Mouse (Mus musculus): ENCODE data around the gene Etl4. TPM values are rescaled to one million over a fixed set of nuclear protein-coding genes. Genes with fewer than 3 reads are reported as not detected.

Gene Etl4
- polyA plus RNA-seq, 1 experiment from 2014 or later: 1.5 TPM

GRCm38 (mm10) chr2:20727752-20728438, 818.3 kb downstream of the Etl4 start:
- H3K9me3 ChIP-seq (ENCODE audit: low read length): no peaks in the 10 kb centered on the region
- 52% methylated on average over 6 of the region's 6 CpGs for WGBS (ENCODE audit: insufficient replicate concordance)
- no peak overlapping the region for H3K4me2 ChIP-seq (ENCODE audit: low read depth, low read length)
- no peak for TF ChIP-seq CTCF (IDR thresholded peaks at IDR 0.05; ENCODE audit: low read depth)
- TF ChIP-seq EP300 (IDR thresholded peaks at IDR 0.05; ENCODE audit: low read depth): no peak
- H3K36me3 ChIP-seq (replicated peaks; ENCODE audit: insufficient read depth, low read length): no peaks in the 10 kb centered on the region
- H3K4me1 ChIP-seq (ENCODE audit: insufficient read depth): 0 out of 2 replicates have a peak, but pooled peaks cover 3% of the 10 kb centered on the region
- DNase-seq: no peak
- no peak overlapping the region for H3K9ac ChIP-seq (replicated peaks)
- no peak overlapping the region for H3K4me3 ChIP-seq (ENCODE audit: low read depth, low read length)
- no peak overlapping the region for H3K27ac ChIP-seq (ENCODE audit: low read depth)
- no peaks in the 10 kb centered on the region for H3K27me3 ChIP-seq (ENCODE audit: insufficient read depth, low read length)
- no peak for ATAC-seq

- H3K27ac ChIP-seq (ENCODE audit: low read depth): peak overlapping the region; percentile 56
- no peak overlapping the region for H3K4me3 ChIP-seq (ENCODE audit: low read depth, low read length)
- H3K9ac ChIP-seq (replicated peaks): no peak overlapping the region
- H3K36me3 ChIP-seq (replicated peaks; ENCODE audit: insufficient read depth, low read length): no peaks in the 10 kb centered on the region
- ATAC-seq (peak; percentile 23; the same call in 1 of the 2 replicates), DNase-seq (no peak)
- TF ChIP-seq CTCF (IDR thresholded peaks at IDR 0.05; ENCODE audit: low read depth): no peak
- TF ChIP-seq EP300 (IDR thresholded peaks at IDR 0.05; ENCODE audit: low read depth): no peak
- H3K9me3 ChIP-seq (ENCODE audit: low read length): no peaks in the 10 kb centered on the region
- 61% methylated on average over 3 of the region's 3 CpGs for WGBS (ENCODE audit: insufficient replicate concordance)
- peak overlapping the region; percentile 65 for H3K4me2 ChIP-seq (ENCODE audit: low read depth, low read length)
- peaks cover 7% of the 10 kb centered on the region for H3K4me1 ChIP-seq (ENCODE audit: insufficient read depth)
- no peaks in the 10 kb centered on the region for H3K27me3 ChIP-seq (ENCODE audit: insufficient read depth, low read length)
Measured at GRCm38 (mm10) chr2:20735444-20735843, 825.9 kb downstream of the Etl4 start.

GRCm38 (mm10) chr2:20736324-20737015, 826.9 kb downstream of the Etl4 start:
- Histone ChIP-seq H3K9ac (replicated peaks) (no peak overlapping the region; the same call in 1 of the 2 replicates), H3K36me3 (replicated peaks; ENCODE audit: insufficient read depth, low read length) (no peaks in the 10 kb centered on the region), H3K4me1 (ENCODE audit: insufficient read depth) (peaks cover 7% of the 10 kb centered on the region), H3K4me3 (ENCODE audit: low read depth, low read length) (peak overlapping the region; percentile 37), H3K27ac (ENCODE audit: low read depth) (peak overlapping the region; percentile 56), H3K9me3 (ENCODE audit: low read length) (no peaks in the 10 kb centered on the region), H3K4me2 (ENCODE audit: low read depth, low read length) (peak overlapping the region; percentile 65), H3K27me3 (ENCODE audit: insufficient read depth, low read length) (no peaks in the 10 kb centered on the region)
- no peak for DNase-seq
- peak; percentile 86 for ATAC-seq
- no peak for TF ChIP-seq EP300 (IDR thresholded peaks at IDR 0.05; ENCODE audit: low read depth)
- WGBS (ENCODE audit: insufficient replicate concordance): 58% methylated on average over 7 of the region's 7 CpGs

GRCm38 (mm10) chr2:20737112-20737808, 827.7 kb downstream of the Etl4 start:
- no peaks in the 10 kb centered on the region for H3K36me3 ChIP-seq (replicated peaks; ENCODE audit: insufficient read depth, low read length)
- peak overlapping the region; percentile 65 for H3K4me2 ChIP-seq (ENCODE audit: low read depth, low read length)
- ATAC-seq (peak; percentile 87), DNase-seq (peak; percentile 17)
- no peak overlapping the region for H3K9ac ChIP-seq (replicated peaks)
- TF ChIP-seq EP300 (IDR thresholded peaks at IDR 0.05; ENCODE audit: low read depth) (no peak), CTCF (IDR thresholded peaks at IDR 0.05; ENCODE audit: low read depth) (no peak)
- WGBS (ENCODE audit: insufficient replicate concordance): 45% methylated on average over 19 of the region's 19 CpGs
- H3K27me3 ChIP-seq (ENCODE audit: insufficient read depth, low read length): no peaks in the 10 kb centered on the region
- peak overlapping the region; percentile 37 for H3K4me3 ChIP-seq (ENCODE audit: low read depth, low read length)
- peaks cover 7% of the 10 kb centered on the region for H3K4me1 ChIP-seq (ENCODE audit: insufficient read depth)
- H3K27ac ChIP-seq (ENCODE audit: low read depth): peak overlapping the region; percentile 56
- no peaks in the 10 kb centered on the region for H3K9me3 ChIP-seq (ENCODE audit: low read length)

GRCm38 (mm10) chr2:20737837-20738236, 828.3 kb downstream of the Etl4 start:
- H3K36me3 ChIP-seq (replicated peaks; ENCODE audit: insufficient read depth, low read length): no peaks in the 10 kb centered on the region
- ATAC-seq (no peak), DNase-seq (no peak)
- H3K4me3 ChIP-seq (ENCODE audit: low read depth, low read length): 0 out of 2 replicates have a peak overlapping the region, but pooled peaks have one; percentile 37
- H3K4me1 ChIP-seq (ENCODE audit: insufficient read depth): peaks cover 7% of the 10 kb centered on the region
- 49% methylated on average over 4 of the region's 4 CpGs for WGBS (ENCODE audit: insufficient replicate concordance)
- no peaks in the 10 kb centered on the region for H3K9me3 ChIP-seq (ENCODE audit: low read length)
- no peak for TF ChIP-seq EP300 (IDR thresholded peaks at IDR 0.05; ENCODE audit: low read depth)
- TF ChIP-seq CTCF (IDR thresholded peaks at IDR 0.05; ENCODE audit: low read depth): no peak
- H3K27me3 ChIP-seq (ENCODE audit: insufficient read depth, low read length): no peaks in the 10 kb centered on the region
- H3K9ac ChIP-seq (replicated peaks): no peak overlapping the region
- no peak overlapping the region for H3K27ac ChIP-seq (ENCODE audit: low read depth)
- H3K4me2 ChIP-seq (ENCODE audit: low read depth, low read length): peak overlapping the region; percentile 65

- no peaks in the 10 kb centered on the region for H3K27me3 ChIP-seq (ENCODE audit: insufficient read depth, low read length)
- ATAC-seq (no peak), DNase-seq (no peak)
- H3K36me3 ChIP-seq (replicated peaks; ENCODE audit: insufficient read depth, low read length): peaks cover 3% of the 10 kb centered on the region; the same call in 1 of the 2 replicates
- no peaks in the 10 kb centered on the region for H3K4me1 ChIP-seq (ENCODE audit: insufficient read depth)
- H3K4me2 ChIP-seq (ENCODE audit: low read depth, low read length): no peak overlapping the region
- H3K9me3 ChIP-seq (ENCODE audit: low read length): no peaks in the 10 kb centered on the region
- H3K4me3 ChIP-seq (ENCODE audit: low read depth, low read length): no peak overlapping the region
- TF ChIP-seq EP300 (IDR thresholded peaks at IDR 0.05; ENCODE audit: low read depth): no peak
- TF ChIP-seq CTCF (IDR thresholded peaks at IDR 0.05; ENCODE audit: low read depth): no peak
- H3K9ac ChIP-seq (replicated peaks): no peak overlapping the region
- WGBS (ENCODE audit: insufficient replicate concordance): 32% methylated on average over 1 of the region's 1 CpGs
- H3K27ac ChIP-seq (ENCODE audit: low read depth): no peak overlapping the region
Measured at GRCm38 (mm10) chr2:20747723-20748122, 838.1 kb downstream of the Etl4 start.

Measured in liver, postnatal 0 days (tissue).